22 mouse cellular contexts compared by ENCODE assay signal in the genomic region with DNA sequence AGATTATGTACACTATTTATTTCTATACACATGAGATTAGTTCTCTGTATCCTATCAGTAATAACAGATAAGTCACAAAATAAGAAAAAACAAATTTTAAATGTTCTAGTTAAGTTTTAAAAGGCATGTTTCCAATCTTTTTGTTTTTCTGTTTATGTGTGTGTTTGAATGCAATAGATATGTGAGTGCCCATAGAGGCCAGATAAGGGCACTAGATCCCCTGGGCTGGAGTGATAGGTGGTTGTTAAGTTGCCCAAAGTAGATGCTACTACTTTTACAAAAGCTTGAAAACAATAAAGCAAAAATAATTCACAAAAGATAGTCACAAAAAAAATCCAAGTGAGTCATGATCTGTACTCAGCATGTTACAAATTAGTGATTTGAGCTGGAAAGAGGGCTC. TPM values are rescaled to one million over a fixed set of nuclear protein-coding genes. Genes with fewer than 3 reads are reported as not detected.
"Had no signal": no experiment of that assay in that cellular context is flagged by ENCODE, and none has a peak within 500 bp of the region (broad histone marks: within the 10 kb centered on the region; RNA-seq: fewer than 3 reads in every experiment).

No protein-coding gene starts in this region.

- H3K9me3 ChIP-seq: intestine, embryonic 15.5 days; limb, embryonic 10.5 days; limb, embryonic 13.5 days; megakaryocyte, embryonic 14.5 days; midbrain, embryonic 12.5 days; midbrain, embryonic 15.5 days; neural tube, embryonic 12.5 days; neural tube, embryonic 15.5 days; stomach, embryonic 15.5 days had no signal

- H3K4me1 ChIP-seq: intestine, embryonic 15.5 days; limb, embryonic 10.5 days; limb, embryonic 13.5 days; megakaryocyte, embryonic 14.5 days; midbrain, embryonic 12.5 days; midbrain, embryonic 15.5 days; neural tube, embryonic 12.5 days; neural tube, embryonic 15.5 days; stomach, embryonic 15.5 days had no signal

- ATAC-seq: intestine, embryonic 15.5 days; lung, postnatal 0 days; midbrain, embryonic 15.5 days had no signal

- H3K27me3 ChIP-seq: intestine, embryonic 15.5 days; limb, embryonic 13.5 days; megakaryocyte, embryonic 14.5 days; midbrain, embryonic 12.5 days; midbrain, embryonic 15.5 days; neural tube, embryonic 12.5 days; neural tube, embryonic 15.5 days; stomach, embryonic 15.5 days had no signal

- DNase-seq: kidney, adult 2 months; kidney, postnatal 25 days; layer of hippocampus, adult 9-11 months; lung, embryonic 14.5 days; right cerebral cortex, postnatal 25 days; spleen, adult 18-20 months; thymus, postnatal 25 days had no signal

- H3K9ac ChIP-seq: intestine, embryonic 15.5 days; limb, embryonic 13.5 days; lung, embryonic 14.5 days; midbrain, embryonic 12.5 days; midbrain, embryonic 15.5 days; neural tube, embryonic 12.5 days; neural tube, embryonic 15.5 days; stomach, embryonic 15.5 days had no signal

- H3K4me2 ChIP-seq: intestine, embryonic 15.5 days; limb, embryonic 13.5 days; lung, embryonic 14.5 days; midbrain, embryonic 12.5 days; midbrain, embryonic 15.5 days; neural tube, embryonic 12.5 days; neural tube, embryonic 15.5 days; stomach, embryonic 15.5 days had no signal

- H3K4me3 ChIP-seq: intestine, embryonic 15.5 days; layer of hippocampus, adult 2 months; limb, embryonic 10.5 days; limb, embryonic 13.5 days; megakaryocyte, embryonic 14.5 days; midbrain, embryonic 12.5 days; midbrain, embryonic 15.5 days; neural tube, embryonic 12.5 days; neural tube, embryonic 15.5 days; stomach, embryonic 15.5 days had no signal

- H3K27ac ChIP-seq: intestine, embryonic 15.5 days; kidney, postnatal 0 days; layer of hippocampus, adult 2 months; limb, embryonic 10.5 days; limb, embryonic 13.5 days; macrophage; midbrain, embryonic 12.5 days; midbrain, embryonic 15.5 days; neural tube, embryonic 12.5 days; neural tube, embryonic 15.5 days; stomach, embryonic 15.5 days had no signal

RNA-seq across cellular contexts. Expression of a gene that starts 49.2 kb away (rescaled TPM):
- total RNA-seq: left cerebral cortex, postnatal 25 days; liver, adult 2 months had no signal
- polyA plus RNA-seq: limb, embryonic 10.5 days; midbrain, embryonic 12.5 days; midbrain, embryonic 15.5 days; neural tube, embryonic 12.5 days; neural tube, embryonic 15.5 days had no signal
